Mouse (Mus musculus) midbrain, embryonic 16.5 days (tissue): Measurements from ENCODE around the gene Iqcm. TPM values are rescaled to one million over a fixed set of nuclear protein-coding genes. Genes with fewer than 3 reads are reported as not detected.
A peak's percentile ranks its signal among the peaks of the same experiment; 100 is the strongest.

Source experiments
- ATAC-seq: fragments of 200-750 bp; cut with Nextera tagmentation; 2 replicates; pipeline ENCODE4 v1.8.0; 2017; ENCODE audit warnings: moderate TSS enrichment
- H3K27ac ChIP-seq: fragments of 300-500 bp; sonication (generic); 2 replicates; pipeline ENCODE4 v1.5.1; 2014; ENCODE audit warnings: mild to moderate bottlenecking, low read length, mixed read lengths
- H3K27me3 ChIP-seq: fragments of 300-500 bp; sonication (generic); 2 replicates; pipeline ENCODE4 v1.6.1; 2014; ENCODE audit warnings: low read depth, low read length, mixed read lengths; ENCODE audit not compliant: control insufficient read depth, insufficient read depth
- H3K36me3 ChIP-seq: fragments of 300-500 bp; sonication (generic); 2 replicates; pipeline ENCODE4 v1.6.1; 2014; ENCODE audit warnings: mild to moderate bottlenecking, low read length, moderate library complexity, mixed read lengths; ENCODE audit not compliant: control insufficient read depth, insufficient read depth
- H3K4me1 ChIP-seq: fragments of 300-500 bp; sonication (generic); 2 replicates; pipeline ENCODE4 v1.6.1; 2014; ENCODE audit warnings: mild to moderate bottlenecking, low read length, mixed read lengths; ENCODE audit not compliant: control insufficient read depth, insufficient read depth
- H3K4me2 ChIP-seq: fragments of 300-500 bp; sonication (generic); 2 replicates; pipeline ENCODE4 v1.6.1; 2014; ENCODE audit warnings: mild to moderate bottlenecking, low read length, mixed read lengths
- H3K4me3 ChIP-seq: fragments of 300-500 bp; sonication (generic); 2 replicates; pipeline ENCODE4 v1.5.1; 2014; ENCODE audit warnings: low read depth, mild to moderate bottlenecking, low read length, moderate library complexity, mixed read lengths
- H3K9ac ChIP-seq: fragments of 300-500 bp; sonication (generic); 2 replicates; pipeline ENCODE4 v1.6.1; 2014; ENCODE audit warnings: low read depth, low read length, mixed read lengths
- H3K9me3 ChIP-seq: fragments of 300-500 bp; sonication (generic); replicated peaks from 2 replicates; pipeline ENCODE4 v1.6.1; 2014; ENCODE audit warnings: mild to moderate bottlenecking, low read length, mixed read lengths; ENCODE audit not compliant: control insufficient read depth, poor library complexity, severe bottlenecking
- WGBS: fragments of 180-500 bp; shearing (Covaris S2); extraction: QIAGEN DNeasy Blood & Tissue Kit; methylation state at CpG from one replicate; pipeline ENCODE4 v1.1.7; 2014; 5-methylcytosine and 5-hydroxymethylcytosine counted together
- polyA plus RNA-seq: library from polyadenylated mRNA; unstranded; fragments of >200 nt; fragmentation: Nextera tagmentation; extraction: Ambion mirVana; gene quantifications from 2 replicates; pipeline ENCODE4 v1.2.1, GENCODE M21; 2015

Gene Iqcm
- polyA plus RNA-seq, 1 experiment from 2014 or later, result 0.09 TPM

DNA sequence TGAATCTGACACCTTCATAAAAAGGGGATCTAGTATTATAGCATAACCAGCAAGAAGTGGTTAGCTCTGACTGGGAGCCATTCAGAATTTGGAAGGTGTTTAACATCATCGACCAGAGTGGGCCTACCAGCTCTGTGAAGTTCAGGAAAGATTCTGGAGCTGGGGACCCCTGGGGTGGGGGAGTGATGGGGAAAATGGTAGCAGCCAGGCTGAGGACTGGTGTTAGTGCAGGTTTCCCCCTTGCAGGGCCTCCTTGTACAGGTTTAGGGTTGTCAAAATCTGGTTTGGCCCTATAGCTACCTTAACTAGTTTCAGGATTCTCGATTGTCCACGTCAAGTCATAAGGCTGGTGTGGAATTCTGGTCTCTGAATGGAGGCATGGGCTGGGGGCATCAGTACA, 194.5 kb downstream of the Iqcm start:
- no peaks in the 10 kb centered on the region for H3K27me3 ChIP-seq
- 96% methylated on average over 3 of the region's 3 CpGs for WGBS
- H3K4me3 ChIP-seq, result no peak overlapping the region
- no peak for ATAC-seq
- no peak overlapping the region for H3K27ac ChIP-seq
- H3K4me2 ChIP-seq, result no peak overlapping the region
- H3K9me3 ChIP-seq, result no peaks in the 10 kb centered on the region
- no peaks in the 10 kb centered on the region for H3K36me3 ChIP-seq
- no peak overlapping the region for H3K9ac ChIP-seq
- H3K4me1 ChIP-seq, result no peaks in the 10 kb centered on the region

DNA sequence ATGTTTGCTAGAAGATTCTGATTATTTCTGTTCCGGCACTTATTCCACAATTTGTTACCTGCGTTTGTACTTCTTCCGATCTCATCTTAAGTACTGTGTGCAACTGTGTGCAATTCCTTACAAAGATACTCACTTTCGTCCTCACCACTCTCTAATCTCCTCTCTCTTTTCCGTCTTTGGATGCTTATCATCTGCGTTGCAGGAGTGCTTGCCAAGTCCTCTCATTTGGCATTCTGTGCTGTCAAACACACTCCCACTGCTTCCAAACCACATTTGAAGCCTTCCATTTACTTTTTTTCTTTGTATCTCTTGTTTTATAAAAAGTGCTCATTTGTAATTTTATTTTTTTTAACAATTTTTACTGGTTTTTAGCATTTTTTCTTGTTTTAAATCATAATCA, 210.8 kb downstream of the Iqcm start:
- Histone ChIP-seq H3K4me1 (no peaks in the 10 kb centered on the region), H3K9me3 (no peaks in the 10 kb centered on the region), H3K27ac (no peak overlapping the region), H3K4me2 (no peak overlapping the region), H3K36me3 (no peaks in the 10 kb centered on the region), H3K9ac (no peak overlapping the region), H3K4me3 (no peak overlapping the region), H3K27me3 (no peaks in the 10 kb centered on the region)
- no peak for ATAC-seq
- 88% methylated on average over 6 of the region's 6 CpGs for WGBS

DNA sequence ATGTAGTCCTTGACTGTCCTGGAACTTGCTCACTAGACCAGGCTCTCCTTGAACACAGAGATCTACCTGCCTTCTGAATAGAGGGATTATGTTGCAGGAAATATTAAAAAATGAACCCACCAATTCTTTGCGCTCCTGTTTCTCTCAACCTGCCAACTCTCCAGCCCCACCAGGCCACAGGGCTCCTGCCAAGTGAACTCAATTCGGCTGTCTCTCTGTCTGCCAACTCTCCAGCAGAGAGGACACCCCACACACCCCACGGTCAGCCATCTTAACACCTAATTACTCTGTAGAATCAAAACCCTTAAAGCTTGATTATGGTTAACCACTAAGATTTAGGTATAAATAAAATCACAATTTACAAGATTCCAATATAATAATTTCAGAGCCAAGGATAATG, 298.1 kb downstream of the Iqcm start:
- 84% methylated on average over 3 of the region's 3 CpGs for WGBS

DNA sequence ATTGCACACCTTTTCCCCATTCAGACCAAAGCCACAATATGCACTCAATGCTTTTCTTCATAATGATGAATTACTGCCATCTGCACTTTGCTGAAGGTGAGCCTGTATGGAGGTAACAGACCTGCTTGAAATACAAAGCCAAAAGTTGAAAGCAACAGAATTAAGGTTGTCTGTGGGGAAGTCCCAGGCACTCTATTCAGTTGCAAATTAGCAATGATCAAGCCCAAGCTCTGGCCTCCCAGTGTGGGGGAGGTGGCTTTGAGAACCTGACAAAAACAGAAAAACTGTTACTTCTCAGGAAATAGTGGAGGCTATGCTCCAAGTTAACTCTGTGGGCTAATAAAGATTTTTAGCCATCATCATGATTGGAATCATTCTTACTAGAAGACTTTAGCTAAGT, 307.1 kb downstream of the Iqcm start:
- ATAC-seq, result no peak
- H3K27me3 ChIP-seq, result no peaks in the 10 kb centered on the region
- no peak overlapping the region for H3K9ac ChIP-seq
- H3K4me1 ChIP-seq, result no peaks in the 10 kb centered on the region
- H3K4me2 ChIP-seq, result no peak overlapping the region
- 0 out of 2 replicates have a peak, but pooled peaks cover 4% of the 10 kb centered on the region for H3K9me3 ChIP-seq
- H3K36me3 ChIP-seq, result no peaks in the 10 kb centered on the region
- H3K27ac ChIP-seq, result no peak overlapping the region
- H3K4me3 ChIP-seq, result no peak overlapping the region

More for the DNA sequence above, 298.1 kb downstream of the Iqcm start:
- H3K4me2 ChIP-seq, result no peak overlapping the region
- H3K27ac ChIP-seq, result no peak overlapping the region
- no peak overlapping the region for H3K4me3 ChIP-seq
- no peaks in the 10 kb centered on the region for H3K9me3 ChIP-seq
- H3K4me1 ChIP-seq, result no peaks in the 10 kb centered on the region
- H3K9ac ChIP-seq, result no peak overlapping the region
- ATAC-seq, result no peak
- H3K27me3 ChIP-seq, result no peaks in the 10 kb centered on the region
- no peaks in the 10 kb centered on the region for H3K36me3 ChIP-seq

DNA sequence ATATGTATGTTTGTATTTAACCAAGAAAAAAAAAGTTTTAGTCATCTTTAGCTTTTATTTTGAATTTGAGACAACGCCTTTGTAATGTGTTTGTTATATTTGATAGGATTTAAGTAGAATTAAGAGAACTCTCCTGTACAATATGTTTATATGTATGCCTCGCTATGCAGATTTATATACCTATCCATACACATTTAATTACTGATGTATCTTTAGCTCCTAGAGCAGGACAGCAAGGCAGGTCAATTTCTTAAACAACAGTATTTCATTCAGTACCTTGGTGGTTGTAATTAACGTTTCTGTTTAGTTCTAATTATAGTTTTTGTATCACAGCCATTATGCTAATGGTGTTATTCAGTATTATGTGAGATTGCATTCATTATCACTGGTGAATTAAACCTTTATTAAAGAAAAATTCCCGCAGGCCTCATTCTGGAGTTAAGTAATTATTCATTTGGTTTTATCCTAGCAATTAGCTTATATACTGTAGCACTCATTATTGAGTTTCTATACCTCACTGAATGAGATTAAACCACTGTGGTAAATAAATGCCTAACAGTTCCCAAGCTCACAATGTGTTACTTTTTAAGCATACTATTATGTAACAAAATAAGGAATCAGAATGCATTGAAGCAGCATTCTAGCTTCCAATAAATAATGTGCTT, 380.1 kb downstream of the Iqcm start:
- no peak overlapping the region for H3K4me3 ChIP-seq
- ATAC-seq, result peak; percentile 51; the same call in 1 of the 2 replicates
- H3K9me3 ChIP-seq, result no peaks in the 10 kb centered on the region
- no peak overlapping the region for H3K9ac ChIP-seq
- no peaks in the 10 kb centered on the region for H3K27me3 ChIP-seq
- H3K4me1 ChIP-seq, result no peaks in the 10 kb centered on the region
- WGBS, result 69% methylated on average over 4 of the region's 4 CpGs
- H3K27ac ChIP-seq, result no peak overlapping the region
- H3K4me2 ChIP-seq, result no peak overlapping the region
- no peaks in the 10 kb centered on the region for H3K36me3 ChIP-seq

DNA sequence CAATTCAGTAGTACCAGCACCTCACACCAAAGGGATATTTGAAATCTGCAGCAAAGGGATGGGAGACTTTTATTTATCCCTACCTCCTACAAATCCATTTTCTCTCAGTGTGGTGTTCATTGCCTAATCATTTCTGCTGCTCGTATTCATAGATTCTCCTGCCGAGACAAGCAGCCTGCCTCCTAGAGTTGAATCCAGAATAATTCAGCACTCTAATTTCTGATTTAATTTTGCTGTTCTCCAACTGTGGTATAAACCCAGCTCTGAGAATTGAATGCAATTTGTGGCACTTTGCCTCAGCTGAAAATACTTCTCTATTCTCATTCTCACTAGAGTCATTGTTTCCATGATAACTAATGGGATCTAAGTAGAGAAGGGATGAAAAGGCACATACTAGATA, 386.8 kb downstream of the Iqcm start:
- no peaks in the 10 kb centered on the region for H3K9me3 ChIP-seq
- WGBS, result 61% methylated on average over 2 of the region's 2 CpGs
- no peak overlapping the region for H3K9ac ChIP-seq
- ATAC-seq, result no peak
- H3K27me3 ChIP-seq, result no peaks in the 10 kb centered on the region
- H3K4me2 ChIP-seq, result no peak overlapping the region
- no peak overlapping the region for H3K4me3 ChIP-seq
- H3K27ac ChIP-seq, result no peak overlapping the region
- H3K36me3 ChIP-seq, result no peaks in the 10 kb centered on the region
- no peaks in the 10 kb centered on the region for H3K4me1 ChIP-seq

DNA sequence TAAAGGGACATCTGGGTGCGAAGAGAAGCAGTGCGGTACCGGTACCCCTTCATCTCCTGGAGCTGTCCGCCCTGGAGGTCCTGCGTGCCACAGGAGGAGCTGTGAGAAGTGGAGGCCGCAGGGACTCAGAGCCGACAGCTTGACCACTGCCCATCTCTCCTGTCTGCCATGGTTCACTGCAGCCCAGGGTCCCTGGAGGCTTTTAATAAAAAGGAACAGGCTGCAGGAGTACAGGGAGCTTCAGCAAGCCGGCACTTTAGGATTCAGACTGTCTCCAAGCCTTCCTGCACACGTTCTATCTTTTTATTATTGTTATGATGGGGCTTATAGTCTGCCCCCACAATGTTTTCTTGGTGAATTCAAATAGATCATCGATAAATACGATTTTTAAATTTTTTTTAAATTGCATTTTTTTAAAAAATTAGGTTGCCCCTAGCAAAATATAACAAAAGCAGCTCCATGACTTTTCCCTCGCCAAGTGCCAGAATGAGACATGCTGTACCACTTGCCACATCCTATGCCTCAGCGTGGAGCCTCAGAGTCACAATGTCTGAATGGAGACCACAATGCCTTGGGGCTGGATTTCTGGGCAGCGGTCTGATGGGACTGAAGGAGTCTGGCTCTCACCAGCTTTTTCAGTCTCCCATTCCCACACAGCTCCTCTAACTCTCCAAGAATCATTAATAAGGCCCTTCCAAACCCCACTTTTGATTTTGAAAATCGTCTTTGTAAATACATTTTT, 469.3 kb downstream of the Iqcm start:
- no peaks in the 10 kb centered on the region for H3K9me3 ChIP-seq

DNA sequence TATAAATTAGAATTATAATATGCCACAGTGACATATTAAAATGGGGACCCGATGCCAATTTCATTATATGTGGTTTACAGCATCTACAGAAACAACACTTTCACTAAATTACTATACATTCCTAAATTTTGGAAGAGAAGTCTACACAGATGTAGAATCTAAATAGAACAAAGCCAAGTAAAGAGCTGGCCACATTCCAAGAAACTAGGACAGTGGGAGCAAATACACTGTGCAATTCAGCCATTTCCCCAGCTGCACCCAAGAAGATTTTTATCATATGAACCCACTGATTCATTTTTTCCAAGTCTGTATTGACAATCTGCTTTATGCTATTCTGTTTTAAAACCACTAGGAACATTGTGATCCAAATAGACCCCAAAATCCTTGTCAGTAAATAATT, 500.7 kb downstream of the Iqcm start:
- no peak overlapping the region for H3K4me3 ChIP-seq
- H3K36me3 ChIP-seq, result no peaks in the 10 kb centered on the region
- no peak overlapping the region for H3K27ac ChIP-seq
- no peaks in the 10 kb centered on the region for H3K27me3 ChIP-seq
- no peak for ATAC-seq
- H3K4me2 ChIP-seq, result no peak overlapping the region
- H3K4me1 ChIP-seq, result no peaks in the 10 kb centered on the region
- 68% methylated on average over 1 of the region's 1 CpGs for WGBS
- no peak overlapping the region for H3K9ac ChIP-seq
- H3K9me3 ChIP-seq, result no peaks in the 10 kb centered on the region

More for the DNA sequence above, 469.3 kb downstream of the Iqcm start:
- Histone ChIP-seq H3K27me3 (no peaks in the 10 kb centered on the region), H3K4me2 (no peak overlapping the region), H3K27ac (no peak overlapping the region), H3K4me1 (no peaks in the 10 kb centered on the region), H3K36me3 (no peaks in the 10 kb centered on the region), H3K4me3 (no peak overlapping the region), H3K9ac (no peak overlapping the region)
- WGBS, result 61% methylated on average over 15 of the region's 15 CpGs
- ATAC-seq, result peak; percentile 60; the same call in 1 of the 2 replicates

DNA sequence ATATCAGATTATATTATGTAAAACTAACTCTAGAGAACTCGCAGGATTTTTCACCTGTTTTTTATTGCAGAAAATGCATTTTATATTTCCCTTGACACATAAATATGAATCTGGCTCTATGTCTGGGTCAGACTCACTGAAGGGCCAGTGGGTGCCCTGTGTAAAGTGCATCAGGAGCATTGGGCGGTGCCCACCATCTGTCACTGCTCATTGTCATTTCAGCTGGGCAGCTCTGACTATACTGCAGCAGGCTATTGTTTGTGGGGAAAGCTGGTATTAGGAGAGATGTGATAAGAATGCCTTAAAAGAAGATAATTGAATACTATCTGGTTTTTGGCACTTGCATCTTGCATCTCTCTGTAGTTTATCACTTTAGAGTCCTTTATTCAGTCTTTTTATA, 507.5 kb downstream of the Iqcm start:
- Histone ChIP-seq H3K9me3 (no peaks in the 10 kb centered on the region), H3K4me2 (no peak overlapping the region), H3K36me3 (no peaks in the 10 kb centered on the region), H3K4me3 (no peak overlapping the region), H3K9ac (no peak overlapping the region), H3K27ac (no peak overlapping the region), H3K27me3 (no peaks in the 10 kb centered on the region), H3K4me1 (no peaks in the 10 kb centered on the region)
- no peak for ATAC-seq
- WGBS, result 71% methylated on average over 2 of the region's 2 CpGs
